Mouse (Mus musculus): Measurements from ENCODE around the gene Rab30. TPM values are rescaled to one million over a fixed set of nuclear protein-coding genes. Genes with fewer than 3 reads are reported as not detected.
A peak's percentile ranks its signal among the peaks of the same experiment; 100 is the strongest.

The Rab30 gene
- total RNA-seq, 2 experiments from 2014 or later: 43.2 to 49.1 TPM

GRCm38 (mm10) chr7:92836447-92836846, 95.0 kb downstream of the Rab30 start:
- no peak for DNase-seq (ENCODE audit: extremely low spot score in 1 of 2, low spot score in 1 of 2)

- no peak for DNase-seq (ENCODE audit: extremely low spot score in 1 of 2, low spot score in 1 of 2)
Measured at GRCm38 (mm10) chr7:92837226-92837625, 95.8 kb downstream of the Rab30 start.

DNA sequence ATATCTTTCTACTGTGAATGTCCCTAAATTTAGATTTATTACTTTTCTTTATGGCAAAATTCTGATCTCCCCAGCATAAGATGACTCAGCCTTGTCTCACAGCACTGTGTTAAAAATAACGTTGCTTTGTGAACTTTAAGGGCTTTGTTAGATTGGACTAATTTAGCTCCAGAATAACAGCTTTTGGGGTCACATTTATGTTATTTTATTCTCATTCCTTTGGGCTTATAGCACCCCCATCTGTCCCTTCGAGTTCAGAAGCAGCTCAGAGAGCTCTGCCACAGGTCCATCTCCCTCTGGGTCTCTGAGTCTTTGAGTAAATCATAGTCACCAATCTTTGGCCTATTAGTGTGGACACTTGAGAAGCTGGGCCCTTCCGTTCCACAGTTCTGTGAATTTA, 96.5 kb downstream of the Rab30 start:
- no peak for DNase-seq (ENCODE audit: extremely low spot score in 1 of 2, low spot score in 1 of 2)

DNA sequence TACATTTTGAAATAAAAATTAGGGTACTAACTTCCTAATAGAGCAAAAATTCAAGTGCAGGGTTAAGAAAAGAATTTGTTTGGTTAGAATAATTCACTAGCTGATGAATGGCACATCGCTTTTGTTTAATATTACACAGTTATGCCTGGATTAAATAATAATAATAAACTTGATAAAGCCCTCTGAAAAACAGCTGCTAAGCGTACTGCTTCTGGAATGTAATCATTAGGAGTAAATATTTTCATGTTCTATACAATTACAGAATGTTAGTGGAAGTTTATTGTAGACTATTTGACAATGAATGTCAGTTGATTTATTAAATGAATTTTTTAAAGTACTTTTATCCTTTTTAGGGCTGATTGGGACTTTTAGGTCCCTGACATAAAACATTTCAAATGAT, 100.9 kb downstream of the Rab30 start:
- DNase-seq (ENCODE audit: extremely low spot score in 1 of 2, low spot score in 1 of 2): no peak

DNA sequence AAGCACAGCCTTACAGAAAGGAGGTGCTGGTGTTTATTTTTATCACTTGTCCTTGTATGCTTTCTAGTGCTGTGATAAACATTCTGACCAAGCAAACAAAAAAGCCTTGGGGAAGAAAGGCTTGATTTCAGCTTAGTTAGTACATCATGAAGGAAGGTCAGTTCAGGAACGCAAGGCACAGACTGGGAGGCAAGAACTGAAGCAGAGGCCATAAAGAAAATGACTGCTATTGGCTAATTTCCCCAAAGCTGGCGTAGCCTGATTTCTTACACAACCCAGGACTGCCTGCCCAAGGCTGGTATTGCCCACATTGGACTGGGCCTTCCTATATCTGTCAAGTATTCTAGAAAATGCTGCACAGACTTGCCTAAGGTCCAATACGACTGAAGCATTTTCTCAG, 106.8 kb downstream of the Rab30 start:
- no peak for DNase-seq (ENCODE audit: extremely low spot score in 1 of 2, low spot score in 1 of 2)

- no peak for DNase-seq (ENCODE audit: extremely low spot score in 1 of 2, low spot score in 1 of 2)
Measured at GRCm38 (mm10) chr7:92866526-92866925, 125.1 kb downstream of the Rab30 start.

GRCm38 (mm10) chr7:92870161-92870560, 128.8 kb downstream of the Rab30 start:
- DNase-seq (ENCODE audit: extremely low spot score in 1 of 2, low spot score in 1 of 2): no peak

GRCm38 (mm10) chr7:92871596-92871995, 130.2 kb downstream of the Rab30 start:
- no peak for DNase-seq (ENCODE audit: extremely low spot score in 1 of 2, low spot score in 1 of 2)

DNA sequence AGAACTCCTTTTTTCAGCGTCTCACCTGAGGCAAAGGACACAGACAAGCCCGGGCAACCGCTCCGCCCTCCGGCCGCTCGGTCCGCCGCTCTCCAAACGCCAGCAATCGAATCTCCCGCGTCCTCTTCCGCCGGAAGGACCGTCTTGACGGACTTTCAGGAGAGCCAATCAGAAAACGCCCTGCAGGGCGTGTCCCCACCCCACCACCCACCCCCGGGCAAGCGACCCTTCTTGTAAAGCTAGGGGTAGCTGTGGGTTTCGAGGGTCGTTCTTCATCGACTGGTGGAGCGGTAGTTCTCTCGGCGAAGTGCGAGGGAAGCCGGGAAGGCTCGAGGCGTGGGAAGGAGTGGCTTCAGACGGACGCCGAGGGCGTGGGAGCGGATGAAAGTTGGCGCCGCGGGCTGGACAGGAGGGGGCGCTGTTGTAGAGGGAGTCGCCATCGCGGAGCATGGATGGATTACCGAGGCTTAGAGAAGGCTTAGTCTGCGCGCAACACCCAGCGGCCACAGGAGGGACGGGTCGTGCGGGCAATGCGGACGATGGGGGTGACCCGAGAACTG, 132.8 kb downstream of the Rab30 start, which contains the start of the genes Ddias and Prcp:
Gene Ddias, minus strand, starts transcription at position 132 of the 560 bp plus-strand sequence.
Gene Prcp, plus strand, starts transcription at position 355 of the 560 bp plus-strand sequence.
- peak; percentile 96 to 98 for DNase-seq (ENCODE audit: extremely low spot score in 1 of 2, low spot score in 1 of 2)

GRCm38 (mm10) chr7:92874761-92875408, 133.5 kb downstream of the Rab30 start:
- peak; percentile 68 to 81 for DNase-seq (ENCODE audit: extremely low spot score in 1 of 2, low spot score in 1 of 2)

- no peak for DNase-seq (ENCODE audit: extremely low spot score in 1 of 2, low spot score in 1 of 2)
Measured at GRCm38 (mm10) chr7:92876066-92876465, 134.7 kb downstream of the Rab30 start.

GRCm38 (mm10) chr7:92876538-92876937, 135.1 kb downstream of the Rab30 start:
- DNase-seq (ENCODE audit: extremely low spot score in 1 of 2, low spot score in 1 of 2): no peak

GRCm38 (mm10) chr7:92878575-92879285, 137.3 kb downstream of the Rab30 start:
- DNase-seq (ENCODE audit: extremely low spot score in 1 of 2, low spot score in 1 of 2): no peak

DNA sequence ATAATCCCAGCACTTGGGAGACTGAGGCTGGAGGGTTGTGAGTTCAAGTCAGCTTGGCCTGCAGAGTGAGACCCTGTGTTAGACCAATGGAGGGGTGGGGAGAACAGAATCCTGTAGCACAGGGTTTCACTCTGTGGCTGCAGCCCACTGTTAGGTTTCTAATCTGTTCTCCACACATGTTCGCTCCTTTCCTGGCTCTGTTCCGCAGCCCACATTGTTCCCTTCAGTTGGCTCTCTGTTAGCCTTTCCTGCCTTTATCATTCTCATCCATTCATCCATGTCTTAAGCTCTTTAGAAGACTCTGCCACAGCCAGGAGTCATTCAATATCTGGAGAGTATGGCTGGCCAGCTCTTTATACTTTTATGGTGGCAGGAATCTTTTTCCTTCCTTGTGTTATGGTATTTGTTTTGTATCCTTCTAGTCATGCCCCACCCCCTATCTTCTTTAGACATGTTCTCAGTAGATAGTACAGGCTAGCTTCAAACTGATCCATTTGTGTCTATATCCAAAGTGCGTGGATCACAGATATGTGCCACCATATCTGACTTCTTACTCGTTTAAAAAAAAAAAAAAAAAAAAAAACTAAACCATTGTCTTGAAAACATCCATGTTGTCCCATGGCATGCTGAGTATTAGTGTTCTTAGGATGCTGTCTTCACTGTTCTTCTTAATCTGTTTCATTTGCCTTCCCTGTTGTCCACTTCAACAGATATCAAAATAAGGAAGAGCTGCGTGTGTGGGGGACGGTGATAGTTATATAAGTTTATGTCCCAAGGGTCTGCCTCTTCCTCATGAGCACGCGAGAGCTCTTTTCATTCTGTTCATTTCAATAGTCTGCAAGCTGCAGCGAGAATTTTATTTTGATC, 142.7 kb downstream of the Rab30 start:
- DNase-seq (ENCODE audit: extremely low spot score in 1 of 2, low spot score in 1 of 2): no peak

- no peak for DNase-seq (ENCODE audit: extremely low spot score in 1 of 2, low spot score in 1 of 2)
Measured at GRCm38 (mm10) chr7:92884998-92885660, 143.7 kb downstream of the Rab30 start.

GRCm38 (mm10) chr7:92886801-92887200, 145.4 kb downstream of the Rab30 start:
- no peak for DNase-seq (ENCODE audit: extremely low spot score in 1 of 2, low spot score in 1 of 2)

- no peak for DNase-seq (ENCODE audit: extremely low spot score in 1 of 2, low spot score in 1 of 2)
Measured at GRCm38 (mm10) chr7:92887230-92887629, 145.8 kb downstream of the Rab30 start.

DNA sequence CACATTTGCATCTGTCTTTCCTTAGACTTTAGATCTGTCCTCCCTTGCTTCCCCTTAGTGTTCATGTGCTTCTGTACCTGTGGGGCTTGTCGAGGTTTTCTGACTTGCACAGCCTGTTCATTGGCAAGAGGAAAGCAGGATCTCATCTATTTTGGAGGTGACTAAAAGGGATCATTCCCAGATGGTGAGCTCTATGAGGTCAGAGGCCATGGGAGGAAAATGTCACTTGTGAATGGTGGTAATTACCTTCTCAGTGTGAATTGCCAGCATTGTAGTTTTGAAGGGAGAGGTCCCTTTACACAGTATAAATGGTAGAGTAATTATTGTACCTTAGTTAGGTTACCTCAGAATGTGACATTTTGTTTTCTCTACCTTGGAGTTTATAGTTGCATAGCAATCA, 148.8 kb downstream of the Rab30 start:
- DNase-seq (ENCODE audit: extremely low spot score in 1 of 2, low spot score in 1 of 2): no peak

DNA sequence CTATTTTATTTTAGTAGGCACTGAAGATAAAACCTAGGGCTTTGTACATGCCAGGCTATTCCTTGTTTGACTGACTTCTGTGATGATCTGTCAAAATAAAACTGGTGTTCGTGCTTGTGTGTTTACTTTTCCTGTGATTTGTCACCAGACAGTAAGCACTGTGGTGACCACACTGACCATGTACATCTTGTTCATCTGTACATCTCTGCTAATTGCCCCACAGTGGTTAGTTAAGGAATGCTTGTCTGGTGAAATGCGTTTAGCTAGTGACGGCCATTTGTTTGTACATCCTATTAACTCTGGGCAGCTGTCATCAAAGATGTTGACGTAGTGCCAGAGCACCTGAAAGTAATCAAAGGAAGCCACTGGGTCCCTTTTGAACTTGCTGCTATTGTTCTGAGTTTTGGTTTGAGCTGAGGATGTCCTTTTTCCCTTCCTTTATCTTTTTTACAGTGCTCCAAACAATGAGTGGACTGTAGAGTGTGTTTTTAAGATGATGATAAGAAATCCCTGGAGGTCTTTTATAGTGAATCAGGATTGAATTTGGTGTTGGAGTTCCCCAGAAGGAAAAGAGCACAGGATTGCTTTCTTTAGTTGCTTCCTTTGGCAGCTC, 149.3 kb downstream of the Rab30 start:
- no peak for DNase-seq (ENCODE audit: extremely low spot score in 1 of 2, low spot score in 1 of 2)

GRCm38 (mm10) chr7:92893478-92893877, 152.1 kb downstream of the Rab30 start:
- DNase-seq (ENCODE audit: extremely low spot score in 1 of 2, low spot score in 1 of 2): no peak

All from layer of hippocampus, postnatal 25 days (tissue).